In genomic region chr2:118263151-118263913, GRCm38 (mm10) we compare ENCODE assay signal across 9 mouse cellular contexts. TPM values are rescaled to one million over a fixed set of nuclear protein-coding genes. Genes with fewer than 3 reads are reported as not detected.
DNase-seq lines count a peak whose midpoint lies in the region; ATAC-seq and TF ChIP-seq lines count a peak whose summit lies in the region.
"Had no signal": no experiment of that assay in that cellular context is flagged by ENCODE, and none has a peak within 500 bp of the region (broad histone marks: within the 10 kb centered on the region; RNA-seq: fewer than 3 reads in every experiment).

No protein-coding gene starts in this region.

- 16% methylated on average over 8 of the region's 8 CpGs for WGBS in kidney, adult 2 months
- WGBS in kidney, embryonic 15.5 days, result 23% methylated on average over 8 of the region's 8 CpGs
- WGBS in embryonic facial prominence, embryonic 11.5 days, result 22% methylated on average over 8 of the region's 8 CpGs
- WGBS in hindbrain, embryonic 14.5 days, result 19% methylated on average over 8 of the region's 8 CpGs
- WGBS in midbrain, postnatal 0 days, result 23% methylated on average over 8 of the region's 8 CpGs
- 18% methylated on average over 8 of the region's 8 CpGs for WGBS in stomach, postnatal 0 days

- no peak for TF ChIP-seq EP300 in stomach, postnatal 0 days (optimal IDR thresholded peaks at IDR 0.05)

- H3K27me3 ChIP-seq in kidney, adult 2 months (replicated peaks; ENCODE audit: control insufficient read depth, insufficient read depth, low read length), result no peaks in the 10 kb centered on the region
- peaks cover 9% of the 10 kb centered on the region; the same call in 1 of the 2 replicates for H3K27me3 ChIP-seq in kidney, embryonic 15.5 days
- H3K27me3 ChIP-seq in embryonic facial prominence, embryonic 11.5 days (ENCODE audit: control insufficient read depth, insufficient read depth, low read length), result no peaks in the 10 kb centered on the region
- H3K27me3 ChIP-seq in hindbrain, embryonic 14.5 days (ENCODE audit: control insufficient read depth, insufficient read depth, low read length), result no peaks in the 10 kb centered on the region
- no peaks in the 10 kb centered on the region for H3K27me3 ChIP-seq in midbrain, postnatal 0 days (ENCODE audit: insufficient read depth, low read length)
- H3K27me3 ChIP-seq in stomach, postnatal 0 days (ENCODE audit: control insufficient read depth, insufficient read depth, low read length), result no peaks in the 10 kb centered on the region
- H3K27me3 ChIP-seq: embryonic facial prominence, embryonic 12.5 days had no signal

- no peak overlapping the region for H3K4me2 ChIP-seq in kidney, embryonic 15.5 days
- no peak overlapping the region for H3K4me2 ChIP-seq in embryonic facial prominence, embryonic 11.5 days (ENCODE audit: low read depth, low read length)
- H3K4me2 ChIP-seq in hindbrain, embryonic 14.5 days (replicated peaks), result no peak overlapping the region
- no peak overlapping the region for H3K4me2 ChIP-seq in midbrain, postnatal 0 days (ENCODE audit: low read depth, low read length, poor library complexity, severe bottlenecking)
- H3K4me2 ChIP-seq in stomach, postnatal 0 days (replicated peaks; ENCODE audit: low read depth), result no peak overlapping the region
- H3K4me2 ChIP-seq: embryonic facial prominence, embryonic 12.5 days had no signal

- no peaks in the 10 kb centered on the region for H3K4me1 ChIP-seq in kidney, adult 2 months (ENCODE audit: control insufficient read depth, insufficient read depth, low read length)
- no peaks in the 10 kb centered on the region for H3K4me1 ChIP-seq in kidney, embryonic 15.5 days
- H3K4me1 ChIP-seq in embryonic facial prominence, embryonic 11.5 days (ENCODE audit: control insufficient read depth, insufficient read depth, low read length), result no peaks in the 10 kb centered on the region
- no peaks in the 10 kb centered on the region for H3K4me1 ChIP-seq in hindbrain, embryonic 14.5 days (replicated peaks; ENCODE audit: control insufficient read depth, insufficient read depth, low read length)
- no peaks in the 10 kb centered on the region for H3K4me1 ChIP-seq in midbrain, postnatal 0 days (ENCODE audit: insufficient read depth, low read length)
- H3K4me1 ChIP-seq in stomach, postnatal 0 days (replicated peaks; ENCODE audit: control insufficient read depth, insufficient read depth), result no peaks in the 10 kb centered on the region
- H3K4me1 ChIP-seq: embryonic facial prominence, embryonic 12.5 days had no signal

- no peak overlapping the region for H3K27ac ChIP-seq in kidney, adult 2 months (ENCODE audit: insufficient read depth, low read depth, low read length)
- H3K27ac ChIP-seq in kidney, embryonic 15.5 days, result no peak overlapping the region
- H3K27ac ChIP-seq in embryonic facial prominence, embryonic 11.5 days (replicated peaks; ENCODE audit: low read depth, low read length), result no peak overlapping the region
- H3K27ac ChIP-seq in hindbrain, embryonic 14.5 days, result no peak overlapping the region
- no peak overlapping the region for H3K27ac ChIP-seq in left cerebral cortex, adult 2 months
- no peak overlapping the region for H3K27ac ChIP-seq in midbrain, postnatal 0 days (ENCODE audit: low read depth, low read length)
- no peak overlapping the region for H3K27ac ChIP-seq in stomach, postnatal 0 days (replicated peaks)
- H3K27ac ChIP-seq: embryonic facial prominence, embryonic 12.5 days had no signal

- no peaks in the 10 kb centered on the region for H3K9me3 ChIP-seq in kidney, embryonic 15.5 days (replicated peaks)
- no peaks in the 10 kb centered on the region for H3K9me3 ChIP-seq in embryonic facial prominence, embryonic 11.5 days (replicated peaks; ENCODE audit: control insufficient read depth, low read length)
- no peaks in the 10 kb centered on the region for H3K9me3 ChIP-seq in hindbrain, embryonic 14.5 days (ENCODE audit: control insufficient read depth, low read length)
- H3K9me3 ChIP-seq in midbrain, postnatal 0 days (ENCODE audit: low read length), result no peaks in the 10 kb centered on the region
- H3K9me3 ChIP-seq in stomach, postnatal 0 days (ENCODE audit: control insufficient read depth, low read length), result no peaks in the 10 kb centered on the region

- H3K36me3 ChIP-seq in kidney, adult 2 months (ENCODE audit: control insufficient read depth, insufficient read depth, low read length), result no peaks in the 10 kb centered on the region
- no peaks in the 10 kb centered on the region for H3K36me3 ChIP-seq in kidney, embryonic 15.5 days
- no peaks in the 10 kb centered on the region for H3K36me3 ChIP-seq in embryonic facial prominence, embryonic 11.5 days (replicated peaks; ENCODE audit: control insufficient read depth, insufficient read depth, low read depth, low read length)
- H3K36me3 ChIP-seq in hindbrain, embryonic 14.5 days (replicated peaks; ENCODE audit: control insufficient read depth, insufficient read depth), result no peaks in the 10 kb centered on the region
- H3K36me3 ChIP-seq in midbrain, postnatal 0 days (ENCODE audit: insufficient read depth, low read length), result no peaks in the 10 kb centered on the region
- H3K36me3 ChIP-seq in stomach, postnatal 0 days (ENCODE audit: control insufficient read depth, insufficient read depth, low read length), result no peaks in the 10 kb centered on the region
- H3K36me3 ChIP-seq: embryonic facial prominence, embryonic 12.5 days had no signal

- DNase-seq in kidney, adult 2 months, result peak; percentile 59
- peak; percentile 8 for DNase-seq in adrenal gland, postnatal 25 days
- peak; percentile 82 for DNase-seq in embryonic facial prominence, embryonic 11.5 days (ENCODE audit: low spot score)
- DNase-seq in hindbrain, embryonic 14.5 days (ENCODE audit: low spot score), result peak; percentile 89
- DNase-seq in left cerebral cortex, adult 2 months (ENCODE audit: extremely low spot score in 1 of 2, low spot score in 2 of 2), result peak; percentile 55 to 65
- DNase-seq in midbrain, postnatal 0 days (ENCODE audit: low spot score), result peak; percentile 80
- peak; percentile 37 for DNase-seq in stomach, postnatal 0 days (ENCODE audit: low spot score)

- no peak for ATAC-seq in kidney, embryonic 15.5 days (replicated peaks; ENCODE audit: low FRiP score)
- no peak for ATAC-seq in embryonic facial prominence, embryonic 11.5 days (replicated peaks; ENCODE audit: insufficient number of reproducible peaks, low FRiP score, low TSS enrichment, low read depth)
- peak; percentile 59; the same call in 1 of the 2 replicates for ATAC-seq in hindbrain, embryonic 14.5 days (ENCODE audit: low FRiP score)
- peak; percentile 68; the same call in 1 of the 2 replicates for ATAC-seq in midbrain, postnatal 0 days (ENCODE audit: low FRiP score)
- ATAC-seq in stomach, postnatal 0 days (ENCODE audit: low FRiP score, low TSS enrichment), result no peak; the same call in 1 of the 2 replicates

- TF ChIP-seq POLR2A in kidney, adult 2 months (IDR thresholded peaks at IDR 0.05; ENCODE audit: low read depth, low read length), result no peak

- peak; percentile 64 for TF ChIP-seq CTCF in kidney, adult 2 months (conservative IDR thresholded peaks at IDR 0.05; ENCODE audit: insufficient read depth, insufficient read length, low read depth, low read length)
- TF ChIP-seq CTCF in left cerebral cortex, adult 2 months (IDR thresholded peaks at IDR 0.05), result peak; percentile 78
- TF ChIP-seq CTCF in midbrain, postnatal 0 days (IDR thresholded peaks at IDR 0.05), result peak; percentile 95
- peak; percentile 91 for TF ChIP-seq CTCF in stomach, postnatal 0 days (IDR thresholded peaks at IDR 0.05; ENCODE audit: low read depth)

- intact Hi-C loops in left cerebral cortex, adult 2 months (cut with DNase I), result loop anchor here (1.0 to 5.0 kb wide), 8 partner anchors 72 to 619 kb away; partner anchors contain the start of gene Bub1b

- no peak overlapping the region for H3K4me3 ChIP-seq in kidney, adult 2 months (ENCODE audit: insufficient read depth, low read depth, low read length)
- H3K4me3 ChIP-seq in kidney, embryonic 15.5 days (replicated peaks), result no peak overlapping the region
- no peak overlapping the region for H3K4me3 ChIP-seq in embryonic facial prominence, embryonic 11.5 days (ENCODE audit: low read depth, low read length)
- no peak overlapping the region for H3K4me3 ChIP-seq in hindbrain, embryonic 14.5 days (replicated peaks; ENCODE audit: low read length)
- H3K4me3 ChIP-seq in left cerebral cortex, adult 2 months, result no peak overlapping the region
- no peak overlapping the region for H3K4me3 ChIP-seq in midbrain, postnatal 0 days (ENCODE audit: low read depth, low read length)
- H3K4me3 ChIP-seq in stomach, postnatal 0 days (ENCODE audit: low read depth, low read length), result no peak overlapping the region
- H3K4me3 ChIP-seq: embryonic facial prominence, embryonic 12.5 days had no signal

- H3K9ac ChIP-seq in kidney, embryonic 15.5 days, result no peak overlapping the region
- no peak overlapping the region for H3K9ac ChIP-seq in embryonic facial prominence, embryonic 11.5 days (replicated peaks; ENCODE audit: low read length)
- no peak overlapping the region for H3K9ac ChIP-seq in hindbrain, embryonic 14.5 days
- no peak overlapping the region for H3K9ac ChIP-seq in midbrain, postnatal 0 days (replicated peaks; ENCODE audit: low read length, poor library complexity, severe bottlenecking)
- no peak overlapping the region for H3K9ac ChIP-seq in stomach, postnatal 0 days (ENCODE audit: low read length)
- H3K9ac ChIP-seq: embryonic facial prominence, embryonic 12.5 days had no signal

RNA-seq across cellular contexts. Expression of gene Fsip1, which starts 6.6 kb away (rescaled TPM):
- 0.14 and 0.18 TPM in 2 replicates for polyA plus RNA-seq in kidney, adult 2 months (2012; rRNA removed)
- 0.93 and 1.2 TPM in 2 replicates for polyA plus RNA-seq in kidney, embryonic 15.5 days (2015; fragmentation: Nextera tagmentation; extraction: Ambion mirVana)
- total RNA-seq in adrenal gland, postnatal 25 days (2021), result 0.94 and 1.4 TPM in 2 replicates
- polyA plus RNA-seq in embryonic facial prominence, embryonic 11.5 days (2014; fragmentation: Nextera tagmentation; extraction: Ambion mirVana), result 2.3 and 2.6 TPM in 2 replicates
- 2.5 TPM in 2 replicates for polyA plus RNA-seq in hindbrain, embryonic 14.5 days (2014; fragmentation: Nextera tagmentation; extraction: Ambion mirVana)
- under 1 TPM; 0.45 to 0.58 TPM for total RNA-seq in left cerebral cortex, adult 2 months (2021)
- 1.2 and 1.3 TPM in 2 replicates for total RNA-seq in midbrain, postnatal 0 days (2014; rRNA removed)
- 5.7 and 6.1 TPM in 2 replicates for polyA plus RNA-seq in midbrain, postnatal 0 days (2015; fragmentation: Nextera tagmentation; extraction: Ambion mirVana)
- 0.07 and 0.17 TPM in 2 replicates for polyA plus RNA-seq in stomach, postnatal 0 days (2015; fragmentation: Nextera tagmentation; extraction: Ambion mirVana)

Comparison
In these comparisons a context has a peak if more than half of its experiments do, and no peak if none do; other contexts are left out.
1. DNase-seq: peak in every context shown above with its lines; median percentile 89 in hindbrain, embryonic 14.5 days; 82 in embryonic facial prominence, embryonic 11.5 days; 80 in midbrain, postnatal 0 days; 60 in left cerebral cortex, adult 2 months; 59 in kidney, adult 2 months; 37 in stomach, postnatal 0 days; 8 in adrenal gland, postnatal 25 days.
2. ATAC-seq: peak in hindbrain, embryonic 14.5 days (single experiment) and midbrain, postnatal 0 days (single experiment); none in kidney, embryonic 15.5 days (single experiment), embryonic facial prominence, embryonic 11.5 days (single experiment) and stomach, postnatal 0 days (single experiment).
3. Peak in every context shown above with its lines, with median percentiles within 50 percentile points of each other: CTCF ChIP-seq.